Mouse (Mus musculus): ENCODE results near the gene Gm21650. TPM values are rescaled to one million over a fixed set of nuclear protein-coding genes. Genes with fewer than 3 reads are reported as not detected.
"Not testable (repeated sequence)": the region's sequence is repeated elsewhere in the genome, so short reads cannot be mapped to it uniquely, and the experiment has no call there.

Gene Gm21650
- not detected in 2 replicates for polyA plus RNA-seq (2014; fragmentation: Nextera tagmentation; extraction: Ambion mirVana)

DNA sequence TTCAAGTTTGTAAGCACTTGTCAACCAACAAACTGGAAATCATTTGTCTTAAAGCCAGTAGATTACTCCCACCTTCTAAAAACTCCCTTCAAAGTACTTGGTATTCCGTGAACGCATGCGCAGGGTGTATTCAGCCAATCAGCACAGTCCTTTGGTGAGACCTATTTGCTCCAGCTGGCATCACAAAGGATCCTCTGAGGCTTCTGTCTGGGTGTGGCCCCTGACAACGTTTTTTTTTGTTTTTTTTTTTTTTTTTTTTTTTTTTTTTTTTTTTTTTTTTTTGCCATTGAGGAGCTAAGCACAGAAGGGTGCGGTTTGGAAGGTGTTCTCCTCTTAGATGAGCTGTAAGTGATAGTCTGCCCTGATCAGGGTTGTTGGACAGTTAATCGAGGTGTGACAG is at the start of gene Gm21650:
TSS of gene Gm21650 (plus strand) at position 301 of the 400 bp plus-strand sequence.
- no CpG with 5 or more reads among the region's 6 CpGs for WGBS

More for the DNA sequence above, at the start of gene Gm21650:
- ATAC-seq (replicated peaks; ENCODE audit: low FRiP score); H3K27me3 ChIP-seq (ENCODE audit: control insufficient read depth, insufficient read depth, low read length); H3K27ac ChIP-seq (ENCODE audit: low read depth, low read length); H3K4me2 ChIP-seq (ENCODE audit: low read depth, low read length, severe bottlenecking); H3K36me3 ChIP-seq (ENCODE audit: control insufficient read depth, insufficient read depth, low read length); H3K4me3 ChIP-seq (ENCODE audit: low read depth, low read length); DNase-seq (ENCODE audit: low spot score); H3K4me1 ChIP-seq (replicated peaks; ENCODE audit: control insufficient read depth, insufficient read depth, low read length); H3K9ac ChIP-seq (ENCODE audit: low read length); H3K9me3 ChIP-seq (ENCODE audit: control insufficient read depth, low read length): not testable (repeated sequence)

Measured in forebrain, embryonic 11.5 days (tissue).